Mouse (Mus musculus): ENCODE measurements around the gene Dnah10. TPM values are rescaled to one million over a fixed set of nuclear protein-coding genes. Genes with fewer than 3 reads are reported as not detected.

Dnah10 gene
- polyA plus RNA-seq, 1 experiment = 0.25 TPM

GRCm38 (mm10) chr5:124733961-124734360 is 9.1 kb downstream of the Dnah10 start:
- no peaks in the 10 kb centered on the region for H3K27me3 ChIP-seq (replicated peaks; ENCODE audit: control insufficient read depth, insufficient read depth, low read length)
- no peaks in the 10 kb centered on the region for H3K4me1 ChIP-seq (ENCODE audit: control insufficient read depth, insufficient read depth, low read length)
- H3K27ac ChIP-seq (ENCODE audit: insufficient read depth, low read depth, low read length) = no peak overlapping the region
- TF ChIP-seq CTCF (conservative IDR thresholded peaks at IDR 0.05; ENCODE audit: insufficient read depth, insufficient read length, low read depth, low read length) (no peak), POLR2A (IDR thresholded peaks at IDR 0.05; ENCODE audit: low read depth, low read length) (no peak)
- 79% methylated on average over 12 of the region's 12 CpGs for WGBS
- no peak for DNase-seq
- H3K4me3 ChIP-seq (ENCODE audit: insufficient read depth, low read depth, low read length) = no peak overlapping the region
- H3K36me3 ChIP-seq (ENCODE audit: control insufficient read depth, insufficient read depth, low read length) = no peaks in the 10 kb centered on the region

DNA sequence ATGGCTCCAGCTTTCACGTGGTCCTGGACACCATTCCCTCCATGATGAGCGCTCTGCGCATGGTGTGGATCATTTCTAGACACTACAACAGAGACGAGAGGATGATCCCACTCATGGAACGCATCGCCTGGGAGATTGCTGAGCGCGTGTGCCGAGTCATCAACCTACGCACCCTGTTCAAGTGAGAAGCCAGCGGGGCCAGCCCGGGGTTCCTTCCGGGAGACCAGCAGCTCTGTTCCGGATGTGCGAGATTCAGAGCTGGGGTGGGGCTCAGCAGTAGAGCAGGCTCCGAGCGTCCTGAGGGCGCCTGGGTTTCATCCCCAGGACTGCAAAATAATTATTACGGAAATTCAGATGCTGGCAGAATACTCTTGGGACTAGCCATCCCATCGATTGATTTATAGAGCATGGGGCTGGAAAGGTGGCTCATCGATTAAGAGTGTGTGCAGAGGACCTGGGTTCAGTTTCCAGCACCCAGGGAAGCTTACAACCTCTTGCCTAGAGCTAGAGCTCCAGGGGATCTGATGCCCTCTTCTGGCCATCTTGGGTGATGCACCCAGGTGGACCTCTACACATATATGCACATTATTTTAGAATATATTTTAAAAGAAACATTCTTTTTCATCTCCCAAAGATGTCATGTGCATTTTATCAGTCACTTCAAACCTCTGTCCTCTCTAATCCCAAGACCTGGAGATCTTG is 17.2 kb downstream of the Dnah10 start:
- Histone ChIP-seq H3K27ac (ENCODE audit: insufficient read depth, low read depth, low read length) (no peak overlapping the region), H3K4me3 (ENCODE audit: insufficient read depth, low read depth, low read length) (no peak overlapping the region), H3K27me3 (replicated peaks; ENCODE audit: control insufficient read depth, insufficient read depth, low read length) (no peaks in the 10 kb centered on the region), H3K36me3 (ENCODE audit: control insufficient read depth, insufficient read depth, low read length) (no peaks in the 10 kb centered on the region), H3K4me1 (ENCODE audit: control insufficient read depth, insufficient read depth, low read length) (no peaks in the 10 kb centered on the region)
- WGBS = 96% methylated on average over 21 of the region's 21 CpGs
- TF ChIP-seq CTCF (conservative IDR thresholded peaks at IDR 0.05; ENCODE audit: insufficient read depth, insufficient read length, low read depth, low read length) = 0 out of 2 replicates have a peak, but pooled peaks have one; percentile 6
- TF ChIP-seq POLR2A (IDR thresholded peaks at IDR 0.05; ENCODE audit: low read depth, low read length) = no peak
- DNase-seq = no peak

DNA sequence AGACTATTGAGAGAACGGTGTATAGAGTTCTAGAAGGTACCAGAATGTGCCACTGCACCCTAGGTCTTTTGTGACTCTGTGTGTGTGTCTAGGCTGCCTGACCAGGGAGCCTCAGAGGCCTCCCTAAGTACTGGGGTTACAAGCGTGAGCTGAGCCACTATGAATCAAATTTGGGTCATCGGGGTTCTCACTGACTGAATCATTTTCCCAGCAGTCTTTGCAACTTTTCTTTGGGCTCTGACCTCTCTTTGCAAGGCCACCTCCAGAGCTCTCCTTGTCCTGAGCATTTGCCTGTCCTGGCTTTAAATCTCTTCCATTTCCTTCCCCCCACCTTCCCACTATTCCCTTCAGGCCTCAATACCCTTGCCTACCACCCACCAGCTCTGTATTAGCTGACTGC is 19.0 kb downstream of the Dnah10 start:
- H3K4me1 ChIP-seq (ENCODE audit: control insufficient read depth, insufficient read depth, low read length) = no peaks in the 10 kb centered on the region
- TF ChIP-seq POLR2A (IDR thresholded peaks at IDR 0.05; ENCODE audit: low read depth, low read length) (no peak), CTCF (conservative IDR thresholded peaks at IDR 0.05; ENCODE audit: insufficient read depth, insufficient read length, low read depth, low read length) (no peak)
- H3K36me3 ChIP-seq (ENCODE audit: control insufficient read depth, insufficient read depth, low read length) = no peaks in the 10 kb centered on the region
- H3K4me3 ChIP-seq (ENCODE audit: insufficient read depth, low read depth, low read length) = no peak overlapping the region
- no peaks in the 10 kb centered on the region for H3K27me3 ChIP-seq (replicated peaks; ENCODE audit: control insufficient read depth, insufficient read depth, low read length)
- DNase-seq = no peak
- H3K27ac ChIP-seq (ENCODE audit: insufficient read depth, low read depth, low read length) = no peak overlapping the region
- WGBS = 83% methylated on average over 3 of the region's 3 CpGs

DNA sequence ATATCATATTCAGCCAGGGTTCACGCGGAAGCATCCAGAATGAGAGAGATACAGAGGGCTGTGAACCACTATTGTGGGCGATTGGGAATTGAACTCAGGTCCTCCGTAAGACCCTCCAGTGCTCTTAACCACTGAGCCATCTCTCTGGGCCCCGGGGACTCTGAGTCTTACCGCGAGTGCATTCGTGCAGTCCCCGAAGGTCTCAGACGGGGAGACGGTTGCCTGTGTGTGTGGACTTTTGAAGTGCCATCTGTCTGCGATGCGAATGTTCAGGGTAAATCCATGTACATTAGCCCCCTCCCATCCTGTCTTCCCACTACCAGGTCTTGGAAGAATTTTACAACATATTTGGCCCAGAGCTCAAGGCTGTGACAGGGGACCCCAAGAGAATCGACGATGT is 21.3 kb downstream of the Dnah10 start:
- WGBS = 93% methylated on average over 15 of the region's 15 CpGs
- no peaks in the 10 kb centered on the region for H3K36me3 ChIP-seq (ENCODE audit: control insufficient read depth, insufficient read depth, low read length)
- no peak for DNase-seq
- H3K27me3 ChIP-seq (replicated peaks; ENCODE audit: control insufficient read depth, insufficient read depth, low read length) = no peaks in the 10 kb centered on the region
- H3K27ac ChIP-seq (ENCODE audit: insufficient read depth, low read depth, low read length) = no peak overlapping the region
- H3K4me1 ChIP-seq (ENCODE audit: control insufficient read depth, insufficient read depth, low read length) = no peaks in the 10 kb centered on the region
- TF ChIP-seq POLR2A (IDR thresholded peaks at IDR 0.05; ENCODE audit: low read depth, low read length) (no peak), CTCF (conservative IDR thresholded peaks at IDR 0.05; ENCODE audit: insufficient read depth, insufficient read length, low read depth, low read length) (no peak)
- no peak overlapping the region for H3K4me3 ChIP-seq (ENCODE audit: insufficient read depth, low read depth, low read length)

DNA sequence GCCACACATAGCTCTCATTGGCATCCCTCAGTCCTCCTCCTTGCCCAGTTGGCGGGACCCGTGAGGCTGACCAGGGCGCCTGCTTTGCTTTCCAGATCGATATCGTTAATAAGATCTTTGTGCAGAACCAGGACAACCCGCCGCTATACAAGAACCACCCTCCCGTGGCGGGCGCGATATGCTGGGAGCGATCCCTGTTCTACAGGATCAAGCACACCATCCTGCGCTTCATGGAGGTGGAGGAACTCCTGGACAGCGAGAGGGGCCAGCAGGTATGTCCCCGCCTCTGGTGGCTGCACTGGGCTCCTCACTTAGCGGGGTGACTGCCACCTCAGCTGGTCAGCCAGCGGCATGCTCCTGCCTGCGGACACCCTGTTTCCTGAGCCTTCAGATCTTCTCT is 23.4 kb downstream of the Dnah10 start:
- Histone ChIP-seq H3K27me3 (replicated peaks; ENCODE audit: control insufficient read depth, insufficient read depth, low read length) (no peaks in the 10 kb centered on the region), H3K36me3 (ENCODE audit: control insufficient read depth, insufficient read depth, low read length) (no peaks in the 10 kb centered on the region), H3K27ac (ENCODE audit: insufficient read depth, low read depth, low read length) (no peak overlapping the region), H3K4me1 (ENCODE audit: control insufficient read depth, insufficient read depth, low read length) (no peaks in the 10 kb centered on the region), H3K4me3 (ENCODE audit: insufficient read depth, low read depth, low read length) (no peak overlapping the region)
- no peak for DNase-seq
- no peak for TF ChIP-seq POLR2A (IDR thresholded peaks at IDR 0.05; ENCODE audit: low read depth, low read length)
- TF ChIP-seq CTCF (conservative IDR thresholded peaks at IDR 0.05; ENCODE audit: insufficient read depth, insufficient read length, low read depth, low read length) = no peak
- 89% methylated on average over 18 of the region's 18 CpGs for WGBS

- H3K27ac ChIP-seq (ENCODE audit: insufficient read depth, low read depth, low read length) = no peak overlapping the region
- 86% methylated on average over 9 of the region's 9 CpGs for WGBS
- H3K4me3 ChIP-seq (ENCODE audit: insufficient read depth, low read depth, low read length) = no peak overlapping the region
- TF ChIP-seq CTCF (conservative IDR thresholded peaks at IDR 0.05; ENCODE audit: insufficient read depth, insufficient read length, low read depth, low read length) = no peak
- TF ChIP-seq POLR2A (IDR thresholded peaks at IDR 0.05; ENCODE audit: low read depth, low read length) = no peak
- H3K36me3 ChIP-seq (ENCODE audit: control insufficient read depth, insufficient read depth, low read length) = no peaks in the 10 kb centered on the region
- no peak for DNase-seq
- H3K27me3 ChIP-seq (replicated peaks; ENCODE audit: control insufficient read depth, insufficient read depth, low read length) = no peaks in the 10 kb centered on the region
- H3K4me1 ChIP-seq (ENCODE audit: control insufficient read depth, insufficient read depth, low read length) = no peaks in the 10 kb centered on the region
These were observed 26.8 kb downstream of the Dnah10 start for GRCm38 (mm10) chr5:124751656-124752055.

DNA sequence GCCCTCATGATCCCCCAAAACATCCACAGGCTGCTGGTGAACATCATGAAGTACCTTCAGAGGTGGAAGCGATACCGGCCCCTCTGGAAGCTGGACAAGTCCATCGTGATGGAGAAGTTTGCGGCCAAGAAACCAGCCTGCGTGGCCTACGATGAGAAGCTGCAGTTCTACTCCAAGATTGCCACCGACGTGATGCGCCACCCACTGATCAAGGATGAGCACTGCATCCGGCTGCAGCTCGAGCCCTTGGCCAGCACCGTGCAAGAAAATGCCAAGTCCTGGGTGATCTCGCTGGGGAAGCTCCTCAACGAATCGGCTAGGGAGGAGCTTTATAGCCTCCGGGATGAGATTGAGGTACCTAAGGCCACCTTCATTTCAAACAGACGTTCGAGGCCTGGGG is 36.1 kb downstream of the Dnah10 start:
- WGBS = 69% methylated on average over 18 of the region's 18 CpGs
- no peaks in the 10 kb centered on the region for H3K27me3 ChIP-seq (replicated peaks; ENCODE audit: control insufficient read depth, insufficient read depth, low read length)
- no peaks in the 10 kb centered on the region for H3K36me3 ChIP-seq (ENCODE audit: control insufficient read depth, insufficient read depth, low read length)
- TF ChIP-seq POLR2A (IDR thresholded peaks at IDR 0.05; ENCODE audit: low read depth, low read length) = no peak
- peak; percentile 57 for TF ChIP-seq CTCF (conservative IDR thresholded peaks at IDR 0.05; ENCODE audit: insufficient read depth, insufficient read length, low read depth, low read length)
- H3K27ac ChIP-seq (ENCODE audit: insufficient read depth, low read depth, low read length) = no peak overlapping the region
- H3K4me1 ChIP-seq (ENCODE audit: control insufficient read depth, insufficient read depth, low read length) = no peaks in the 10 kb centered on the region
- H3K4me3 ChIP-seq (ENCODE audit: insufficient read depth, low read depth, low read length) = no peak overlapping the region
- DNase-seq = no peak
